Comparison of ENCODE assay signal across 8 mouse cellular contexts in the genomic region with DNA sequence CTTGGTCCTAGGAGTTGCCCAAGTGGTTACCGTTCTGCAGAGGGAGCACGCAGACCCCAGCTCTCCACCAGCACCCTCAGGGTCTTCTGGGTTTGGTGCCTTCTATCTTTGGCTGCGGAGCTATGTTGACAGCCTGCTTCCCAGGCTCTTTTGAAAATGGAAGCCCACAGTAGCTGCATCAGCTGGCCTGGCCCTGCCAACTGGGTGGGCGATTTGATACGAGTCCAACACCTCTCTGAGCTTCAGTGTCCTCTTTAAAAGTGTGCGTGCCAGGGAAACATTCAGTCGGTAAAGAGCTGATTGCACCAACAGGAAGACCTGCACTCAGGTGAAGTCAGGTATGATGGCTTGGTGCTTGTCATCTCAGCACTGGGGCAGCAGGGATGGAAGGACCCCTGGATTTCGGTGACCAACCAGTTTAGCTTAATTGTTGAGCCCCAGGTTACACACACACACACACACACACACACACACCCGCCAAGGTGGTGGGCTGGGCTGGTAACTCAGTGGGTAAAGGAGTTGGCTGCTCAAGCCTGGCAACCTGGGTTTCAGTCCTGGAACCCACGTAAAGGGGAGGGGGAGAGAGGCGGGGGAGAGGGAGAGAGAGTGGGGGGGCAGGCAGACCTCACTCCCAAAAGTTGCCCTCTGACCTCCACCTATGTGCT. TPM values are rescaled to one million over a fixed set of nuclear protein-coding genes. Genes with fewer than 3 reads are reported as not detected.
DNase-seq lines count a peak whose midpoint lies in the region; ATAC-seq lines count a peak whose summit lies in the region.

No protein-coding gene starts in this region.

- peaks cover 100% of the 10 kb centered on the region for H3K4me1 ChIP-seq in forebrain, embryonic 10.5 days
- peaks cover 34% of the 10 kb centered on the region for H3K4me1 ChIP-seq in forebrain, embryonic 11.5 days (replicated peaks; ENCODE audit: control insufficient read depth, insufficient read depth, low read length)
- peaks cover 47% of the 10 kb centered on the region for H3K4me1 ChIP-seq in lung, embryonic 16.5 days (replicated peaks; ENCODE audit: control insufficient read depth, insufficient read depth, low read length)
- peaks cover 92% of the 10 kb centered on the region for H3K4me1 ChIP-seq in limb, embryonic 15.5 days
- H3K4me1 ChIP-seq in stomach, embryonic 16.5 days (ENCODE audit: control insufficient read depth, insufficient read depth, low read length) = peaks cover 80% of the 10 kb centered on the region

- DNase-seq in forebrain, embryonic 10.5 days (ENCODE audit: extremely low spot score, low spot score) = no peak
- no peak for DNase-seq in forebrain, embryonic 11.5 days (ENCODE audit: low spot score)
- DNase-seq in lung, postnatal 4 days = no peak
- no peak for DNase-seq in spleen, postnatal 4 days (ENCODE audit: low spot score in 2 of 2)
- no peak for DNase-seq in urinary bladder, postnatal 14 days (ENCODE audit: low spot score)

- H3K36me3 ChIP-seq in forebrain, embryonic 10.5 days (replicated peaks) = peaks cover 29% of the 10 kb centered on the region
- H3K36me3 ChIP-seq in forebrain, embryonic 11.5 days (ENCODE audit: control insufficient read depth, insufficient read depth, low read length) = no peaks in the 10 kb centered on the region; the same call in 1 of the 2 replicates
- no peaks in the 10 kb centered on the region for H3K36me3 ChIP-seq in lung, embryonic 16.5 days (ENCODE audit: control insufficient read depth, insufficient read depth, low read length)
- H3K36me3 ChIP-seq in limb, embryonic 15.5 days = peaks cover 8% of the 10 kb centered on the region; the same call in 1 of the 2 replicates
- H3K36me3 ChIP-seq in stomach, embryonic 16.5 days (ENCODE audit: control insufficient read depth, insufficient read depth, low read length) = no peaks in the 10 kb centered on the region

- H3K4me3 ChIP-seq in forebrain, embryonic 10.5 days = no peak overlapping the region
- no peak overlapping the region for H3K4me3 ChIP-seq in forebrain, embryonic 11.5 days (ENCODE audit: low read depth, low read length)
- H3K4me3 ChIP-seq in lung, embryonic 16.5 days (ENCODE audit: low read length) = no peak overlapping the region
- no peak overlapping the region for H3K4me3 ChIP-seq in limb, embryonic 15.5 days
- H3K4me3 ChIP-seq in stomach, embryonic 16.5 days (replicated peaks; ENCODE audit: low read length) = no peak overlapping the region

- 87% methylated on average over 11 of the region's 11 CpGs for WGBS in forebrain, embryonic 10.5 days
- 91% methylated on average over 11 of the region's 11 CpGs for WGBS in forebrain, embryonic 11.5 days
- 80% methylated on average over 11 of the region's 11 CpGs for WGBS in lung, embryonic 16.5 days
- 77% methylated on average over 11 of the region's 11 CpGs for WGBS in limb, embryonic 15.5 days
- WGBS in stomach, embryonic 16.5 days = 80% methylated on average over 11 of the region's 11 CpGs

- no peaks in the 10 kb centered on the region for H3K27me3 ChIP-seq in forebrain, embryonic 10.5 days (ENCODE audit: poor library complexity, severe bottlenecking)
- no peaks in the 10 kb centered on the region for H3K27me3 ChIP-seq in forebrain, embryonic 11.5 days (ENCODE audit: control insufficient read depth, insufficient read depth, low read length)
- no peaks in the 10 kb centered on the region for H3K27me3 ChIP-seq in lung, embryonic 16.5 days (ENCODE audit: control insufficient read depth, insufficient read depth, low read depth, low read length)
- no peaks in the 10 kb centered on the region for H3K27me3 ChIP-seq in limb, embryonic 15.5 days
- no peaks in the 10 kb centered on the region for H3K27me3 ChIP-seq in stomach, embryonic 16.5 days (ENCODE audit: control insufficient read depth, insufficient read depth, low read length)

- H3K4me2 ChIP-seq in forebrain, embryonic 11.5 days (ENCODE audit: low read depth, low read length, severe bottlenecking) = no peak overlapping the region
- H3K4me2 ChIP-seq in lung, embryonic 16.5 days (ENCODE audit: low read depth, low read length) = no peak overlapping the region
- H3K4me2 ChIP-seq in limb, embryonic 15.5 days = no peak overlapping the region
- H3K4me2 ChIP-seq in stomach, embryonic 16.5 days (ENCODE audit: low read depth, low read length) = peak overlapping the region; percentile 27; the same call in 1 of the 2 replicates

- H3K9ac ChIP-seq in forebrain, embryonic 11.5 days (ENCODE audit: low read length) = no peak overlapping the region
- H3K9ac ChIP-seq in lung, embryonic 16.5 days (ENCODE audit: low read length) = peak overlapping the region; percentile 38; the same call in 1 of the 2 replicates
- no peak overlapping the region for H3K9ac ChIP-seq in limb, embryonic 15.5 days
- H3K9ac ChIP-seq in stomach, embryonic 16.5 days (ENCODE audit: low read length) = peak overlapping the region; percentile 36

- ATAC-seq in forebrain, embryonic 11.5 days (replicated peaks; ENCODE audit: low FRiP score) = no peak
- no peak for ATAC-seq in lung, embryonic 16.5 days (ENCODE audit: low read depth)
- no peak for ATAC-seq in limb, embryonic 15.5 days (ENCODE audit: insufficient number of reproducible peaks, low FRiP score, low TSS enrichment, low read depth)
- no peak for ATAC-seq in stomach, embryonic 16.5 days (ENCODE audit: insufficient read depth, low FRiP score)

- H3K27ac ChIP-seq in forebrain, embryonic 10.5 days = peak overlapping the region; percentile 48
- H3K27ac ChIP-seq in forebrain, embryonic 11.5 days (ENCODE audit: low read depth, low read length) = no peak overlapping the region
- H3K27ac ChIP-seq in lung, embryonic 16.5 days (ENCODE audit: low read length) = peak overlapping the region; percentile 82
- H3K27ac ChIP-seq in limb, embryonic 15.5 days = peak overlapping the region; percentile 19
- H3K27ac ChIP-seq in stomach, embryonic 16.5 days (ENCODE audit: low read length) = peak overlapping the region; percentile 86

- H3K9me3 ChIP-seq in forebrain, embryonic 10.5 days = no peaks in the 10 kb centered on the region
- no peaks in the 10 kb centered on the region for H3K9me3 ChIP-seq in forebrain, embryonic 11.5 days (ENCODE audit: control insufficient read depth, low read length)
- H3K9me3 ChIP-seq in lung, embryonic 16.5 days (ENCODE audit: control insufficient read depth, low read length) = no peaks in the 10 kb centered on the region
- H3K9me3 ChIP-seq in limb, embryonic 15.5 days = no peaks in the 10 kb centered on the region
- no peaks in the 10 kb centered on the region for H3K9me3 ChIP-seq in stomach, embryonic 16.5 days (replicated peaks; ENCODE audit: control insufficient read depth, low read length)

RNA-seq across cellular contexts. Expression of a gene that starts 22.8 kb away (rescaled TPM):
- polyA plus RNA-seq in forebrain, embryonic 10.5 days (2016; fragmentation: Nextera tagmentation; extraction: Ambion mirVana) = 38.8 and 42.5 TPM in 2 replicates
- polyA plus RNA-seq in forebrain, embryonic 11.5 days (2014; fragmentation: Nextera tagmentation; extraction: Ambion mirVana) = 70.1 and 71.2 TPM in 2 replicates
- polyA plus RNA-seq in lung, embryonic 16.5 days (2015; fragmentation: Nextera tagmentation; extraction: Ambion mirVana) = 20.4 and 22.4 TPM in 2 replicates
- polyA plus RNA-seq in limb, embryonic 15.5 days (2015; fragmentation: Nextera tagmentation; extraction: Ambion mirVana) = 41.9 and 50.5 TPM in 2 replicates
- polyA plus RNA-seq in stomach, embryonic 16.5 days (2015; fragmentation: Nextera tagmentation; extraction: Ambion mirVana) = 24.0 and 26.3 TPM in 2 replicates

Comparison
In these comparisons a context has a peak if more than half of its experiments do, and no peak if none do; other contexts are left out.
1. H3K9ac ChIP-seq: peak in lung, embryonic 16.5 days (single experiment) and stomach, embryonic 16.5 days (single experiment); none in forebrain, embryonic 11.5 days (single experiment) and limb, embryonic 15.5 days (single experiment).